Mouse (Mus musculus) stomach, postnatal 0 days (tissue): ENCODE measurements around the gene Castor2.

Experiments used
- CTCF ChIP-seq: IDR thresholded peaks from 2 replicates; pipeline ENCODE4 v1.5.1; 2016; ENCODE audit warnings: antibody characterized with exemption, low read depth, mild to moderate bottlenecking, moderate library complexity
- EP300 ChIP-seq: optimal IDR thresholded peaks from 2 replicates; pipeline ENCODE3; 2016; ENCODE audit warnings: antibody characterized with exemption

- 0 out of 2 replicates have a peak, but pooled peaks have one; percentile 2 for TF ChIP-seq CTCF
- TF ChIP-seq EP300: no peak
Measured at GRCm38 (mm10) chr5:134076175-134076574, 23.3 kb upstream of the Castor2 start.
